Mouse (Mus musculus): ENCODE data around the gene Fbxl8. TPM values are rescaled to one million over a fixed set of nuclear protein-coding genes. Genes with fewer than 3 reads are reported as not detected.

Fbxl8 gene
- polyA plus RNA-seq, 2 experiments, result 0.75 to 1.0 TPM

GRCm38 (mm10) chr8:105276292-105277120 is 12.1 kb downstream of the Fbxl8 start:
- Histone ChIP-seq H3K4me3 (ENCODE audit: insufficient read depth in 1 of 2, low read depth in 2 of 2, low read length in 2 of 2) (peak overlapping the region in 1 of 2 experiments; percentile 0; a peak in 1 of 4 replicates), H3K9ac (replicated peaks) (no peak overlapping the region), H3K27me3 (ENCODE audit: control insufficient read depth, insufficient read depth, low read length) (peaks cover 78% of the 10 kb centered on the region), H3K4me1 (replicated peaks; ENCODE audit: control insufficient read depth in 2 of 2, insufficient read depth in 2 of 2, low read length in 1 of 2) (peaks cover 4 to 6% of the 10 kb centered on the region in 2 experiments; a peak in 3 of 4 replicates), H3K4me2 (ENCODE audit: low read depth) (peak overlapping the region; percentile 30), H3K27ac (no peak overlapping the region), H3K9me3 (ENCODE audit: control insufficient read depth, low read length) (no peaks in the 10 kb centered on the region), H3K36me3 (replicated peaks; ENCODE audit: control insufficient read depth, insufficient read depth, low read depth) (no peaks in the 10 kb centered on the region)
- 3% methylated on average over 30 of the region's 30 CpGs for WGBS (ENCODE audit: insufficient replicate concordance)
- no peak for TF ChIP-seq CTCF (IDR thresholded peaks at IDR 0.05; ENCODE audit: low read depth)
- DNase-seq (ENCODE audit: low read depth in 3 of 3, low spot score in 3 of 3) (no peak), ATAC-seq (ENCODE audit: insufficient read depth) (peak; percentile 52; the same call in 1 of the 2 replicates)

DNA sequence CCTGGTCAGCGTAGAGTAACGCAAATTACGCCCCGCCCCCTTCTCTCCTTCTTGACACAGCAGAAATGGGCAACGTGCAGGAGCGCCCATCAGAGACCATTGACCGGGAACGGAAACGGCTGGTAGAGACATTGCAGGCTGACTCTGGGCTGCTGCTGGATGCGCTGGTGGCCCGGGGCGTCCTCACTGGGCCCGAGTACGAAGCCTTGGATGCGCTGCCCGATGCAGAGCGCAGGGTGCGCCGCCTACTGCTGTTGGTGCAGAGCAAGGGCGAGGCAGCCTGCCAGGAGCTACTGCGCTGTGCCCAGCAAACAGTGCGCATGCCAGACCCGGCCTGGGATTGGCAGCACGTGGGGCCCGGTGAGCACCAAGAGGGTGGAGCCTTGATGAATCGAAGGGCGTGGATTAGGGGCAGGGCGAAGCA is 14.5 kb downstream of the Fbxl8 start:
- no peak overlapping the region for H3K9ac ChIP-seq (replicated peaks)
- 4% methylated on average over 28 of the region's 28 CpGs for WGBS (ENCODE audit: insufficient replicate concordance)

DNA sequence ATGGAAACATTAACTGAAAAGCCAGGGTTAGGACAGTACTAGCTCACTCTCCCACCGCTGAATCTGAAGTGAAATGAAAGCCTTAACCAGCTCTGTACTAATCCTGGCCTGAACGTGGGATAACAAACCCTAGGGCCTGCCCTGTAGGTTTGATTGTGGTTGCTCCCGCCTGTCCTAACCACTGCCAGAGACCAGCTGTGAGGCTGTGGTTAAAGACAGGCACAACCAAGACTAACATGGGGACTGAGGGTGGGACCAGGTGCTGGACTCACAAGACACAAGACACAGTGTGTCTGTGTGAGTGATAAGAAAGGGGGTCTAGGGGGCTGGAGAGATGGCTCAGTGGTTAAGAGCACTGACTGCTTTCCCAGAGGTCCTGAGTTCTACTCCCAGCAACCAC is 16.1 kb downstream of the Fbxl8 start:
- no peak overlapping the region for H3K4me2 ChIP-seq (ENCODE audit: low read depth)
- ATAC-seq (ENCODE audit: insufficient read depth) (no peak), DNase-seq (ENCODE audit: low read depth in 3 of 3, low spot score in 3 of 3) (no peak)
- H3K9me3 ChIP-seq (ENCODE audit: control insufficient read depth, low read length), result no peaks in the 10 kb centered on the region
- peaks cover 4 to 11% of the 10 kb centered on the region in 2 experiments; a peak in 3 of 4 replicates for H3K4me1 ChIP-seq (replicated peaks; ENCODE audit: control insufficient read depth in 2 of 2, insufficient read depth in 2 of 2, low read length in 1 of 2)
- 40% methylated on average over 3 of the region's 3 CpGs for WGBS (ENCODE audit: insufficient replicate concordance)
- H3K27ac ChIP-seq, result no peak overlapping the region
- H3K9ac ChIP-seq (replicated peaks), result no peak overlapping the region
- peaks cover 44% of the 10 kb centered on the region for H3K27me3 ChIP-seq (ENCODE audit: control insufficient read depth, insufficient read depth, low read length)
- TF ChIP-seq CTCF (IDR thresholded peaks at IDR 0.05; ENCODE audit: low read depth) (no peak), EP300 (IDR thresholded peaks at IDR 0.05; ENCODE audit: low read depth) (no peak)
- H3K4me3 ChIP-seq (ENCODE audit: insufficient read depth in 1 of 2, low read depth in 2 of 2, low read length in 2 of 2), result no peak overlapping the region
- H3K36me3 ChIP-seq (replicated peaks; ENCODE audit: control insufficient read depth, insufficient read depth, low read depth), result no peaks in the 10 kb centered on the region

More for the DNA sequence above, 14.5 kb downstream of the Fbxl8 start:
- Histone ChIP-seq H3K36me3 (replicated peaks; ENCODE audit: control insufficient read depth, insufficient read depth, low read depth) (no peaks in the 10 kb centered on the region), H3K4me1 (replicated peaks; ENCODE audit: control insufficient read depth in 2 of 2, insufficient read depth in 2 of 2, low read length in 1 of 2) (peaks cover 4 to 11% of the 10 kb centered on the region in 2 experiments; a peak in 3 of 4 replicates), H3K4me2 (ENCODE audit: low read depth) (peak overlapping the region; percentile 41), H3K9me3 (ENCODE audit: control insufficient read depth, low read length) (no peaks in the 10 kb centered on the region), H3K27me3 (ENCODE audit: control insufficient read depth, insufficient read depth, low read length) (peaks cover 59% of the 10 kb centered on the region), H3K4me3 (ENCODE audit: insufficient read depth in 1 of 2, low read depth in 2 of 2, low read length in 2 of 2) (peak overlapping the region in 1 of 2 experiments; percentile 16; a peak in 1 of 4 replicates), H3K27ac (no peak overlapping the region)
- peak; percentile 61 for ATAC-seq (ENCODE audit: insufficient read depth)
- TF ChIP-seq EP300 (IDR thresholded peaks at IDR 0.05; ENCODE audit: low read depth) (no peak), CTCF (IDR thresholded peaks at IDR 0.05; ENCODE audit: low read depth) (peak; percentile 42)
- DNase-seq (ENCODE audit: low read depth in 3 of 3, low spot score in 3 of 3), result no peak

- no peak for DNase-seq (ENCODE audit: low read depth in 3 of 3, low spot score in 3 of 3)
- Histone ChIP-seq H3K9ac (replicated peaks) (no peak overlapping the region), H3K36me3 (replicated peaks; ENCODE audit: control insufficient read depth, insufficient read depth, low read depth) (no peaks in the 10 kb centered on the region), H3K4me2 (ENCODE audit: low read depth) (no peak overlapping the region), H3K9me3 (ENCODE audit: control insufficient read depth, low read length) (no peaks in the 10 kb centered on the region), H3K27me3 (ENCODE audit: control insufficient read depth, insufficient read depth, low read length) (peaks cover 31% of the 10 kb centered on the region), H3K4me1 (replicated peaks; ENCODE audit: control insufficient read depth in 2 of 2, insufficient read depth in 2 of 2, low read length in 1 of 2) (peaks cover 4 to 6% of the 10 kb centered on the region in 2 experiments; a peak in 1 of 4 replicates), H3K4me3 (ENCODE audit: insufficient read depth in 1 of 2, low read depth in 2 of 2, low read length in 2 of 2) (no peak overlapping the region), H3K27ac (no peak overlapping the region)
- ATAC-seq (ENCODE audit: insufficient read depth), result no peak
- no peak for TF ChIP-seq CTCF (IDR thresholded peaks at IDR 0.05; ENCODE audit: low read depth)
- TF ChIP-seq EP300 (IDR thresholded peaks at IDR 0.05; ENCODE audit: low read depth), result no peak
- WGBS (ENCODE audit: insufficient replicate concordance), result 78% methylated on average over 12 of the region's 12 CpGs
These were observed 17.4 kb downstream of the Fbxl8 start for GRCm38 (mm10) chr8:105281821-105282220.

DNA sequence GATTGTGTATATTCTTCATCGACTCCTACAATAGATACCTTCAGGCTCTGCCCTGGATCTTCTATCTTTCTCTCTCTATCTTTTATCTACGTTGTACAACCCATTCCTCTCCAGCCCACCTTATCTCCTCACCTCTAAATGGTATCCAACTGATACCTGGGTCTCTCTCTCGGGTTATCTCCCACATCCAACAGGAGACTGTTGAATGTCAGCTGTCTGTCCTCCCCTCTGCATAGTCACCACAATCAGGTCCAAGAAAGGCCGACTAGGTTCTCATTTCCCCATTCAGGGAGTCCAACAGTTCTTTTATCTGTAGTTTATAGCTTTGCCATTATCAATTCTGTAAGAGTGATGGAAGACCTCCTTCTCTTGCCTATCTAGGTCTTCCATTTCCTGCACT is 17.8 kb downstream of the Fbxl8 start:
- Histone ChIP-seq H3K4me1 (replicated peaks; ENCODE audit: control insufficient read depth in 2 of 2, insufficient read depth in 2 of 2, low read length in 1 of 2) (peaks cover 4 to 6% of the 10 kb centered on the region in 2 experiments; a peak in 1 of 4 replicates), H3K4me3 (ENCODE audit: insufficient read depth in 1 of 2, low read depth in 2 of 2, low read length in 2 of 2) (no peak overlapping the region), H3K27me3 (ENCODE audit: control insufficient read depth, insufficient read depth, low read length) (peaks cover 27% of the 10 kb centered on the region), H3K4me2 (ENCODE audit: low read depth) (no peak overlapping the region), H3K27ac (no peak overlapping the region), H3K36me3 (replicated peaks; ENCODE audit: control insufficient read depth, insufficient read depth, low read depth) (no peaks in the 10 kb centered on the region), H3K9me3 (ENCODE audit: control insufficient read depth, low read length) (no peaks in the 10 kb centered on the region), H3K9ac (replicated peaks) (no peak overlapping the region)
- no peak for ATAC-seq (ENCODE audit: insufficient read depth)
- no peak for DNase-seq (ENCODE audit: low read depth in 3 of 3, low spot score in 3 of 3)
- no peak for TF ChIP-seq EP300 (IDR thresholded peaks at IDR 0.05; ENCODE audit: low read depth)
- TF ChIP-seq CTCF (IDR thresholded peaks at IDR 0.05; ENCODE audit: low read depth), result no peak
- WGBS (ENCODE audit: insufficient replicate concordance), result 34% methylated on average over 4 of the region's 4 CpGs
